Mouse (Mus musculus) heart, adult 2 months (tissue): ENCODE data around the gene Tgfb1i1.

Experiments used
- CTCF ChIP-seq: fragments of 200-600 bp; IDR thresholded peaks from 2 replicates; pipeline ENCODE4 v1.8.1; 2022; ENCODE audit warnings: antibody characterized with exemption, mild to moderate bottlenecking, moderate library complexity
- EP300 ChIP-seq: fragments of 200-500 bp; IDR thresholded peaks from 2 replicates; pipeline ENCODE4 v1.6.1; 2011; ENCODE audit warnings: low read depth, low read length, control low read depth; ENCODE audit not compliant: insufficient read depth
- POLR2A ChIP-seq: fragments of 200-500 bp; IDR thresholded peaks from 2 replicates; pipeline ENCODE4 v1.6.1; 2011; ENCODE audit warnings: mild to moderate bottlenecking, low read depth, low read length, control low read depth; ENCODE audit not compliant: insufficient read depth

GRCm38 (mm10) chr7:128201607-128202006 is 45.0 kb upstream of the Tgfb1i1 start:
- TF ChIP-seq POLR2A (no peak), CTCF (no peak), EP300 (no peak)
